Mouse (Mus musculus): Measurements from ENCODE around the gene Clcn6.

DNA sequence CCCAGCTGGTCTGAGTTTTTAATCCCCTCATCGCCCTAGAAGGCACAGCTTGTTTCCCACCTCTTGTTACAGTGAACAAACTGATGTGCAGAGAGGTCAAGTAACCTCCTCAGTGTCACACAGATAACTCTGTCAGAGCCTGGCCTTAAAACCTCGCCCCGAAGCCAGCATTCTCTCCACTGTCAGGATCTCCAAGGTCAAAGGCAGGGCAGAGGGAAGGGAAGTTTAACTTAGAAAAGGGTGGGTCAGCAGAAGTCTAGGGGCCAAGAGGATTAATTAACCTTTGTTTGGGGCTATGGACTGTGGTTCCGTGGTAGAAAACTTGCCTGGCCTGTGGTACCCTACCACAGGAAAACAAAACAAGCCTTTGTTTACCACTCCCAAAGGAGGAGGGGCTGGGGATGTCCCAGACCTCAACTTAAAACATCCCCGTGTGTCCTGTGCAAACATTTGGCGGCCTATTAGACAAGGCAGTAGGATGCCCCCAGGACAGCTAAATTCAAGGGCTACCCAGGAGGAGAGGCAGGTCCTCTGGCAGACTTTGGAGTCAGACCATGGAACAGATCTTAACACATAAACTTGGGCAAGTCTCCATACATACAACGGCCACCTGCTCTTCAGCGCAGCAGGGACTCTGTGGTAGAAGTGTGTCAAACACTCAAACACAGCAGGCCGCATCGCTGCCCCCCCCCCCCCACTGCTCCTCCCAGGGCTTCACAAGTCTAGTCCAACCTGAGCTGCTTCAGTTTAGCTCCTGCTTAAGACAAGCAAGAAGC is 46.7 kb upstream of the Clcn6 start:
- no peak for TF ChIP-seq POLR2A (IDR thresholded peaks at IDR 0.05; ENCODE audit: extremely low read depth, insufficient read depth, low read length)
- no peak for TF ChIP-seq CTCF (IDR thresholded peaks at IDR 0.05; ENCODE audit: extremely low read depth, insufficient read depth, low read length)

Data from cortical plate, adult 2 months (tissue).